Mouse (Mus musculus) liver, postnatal 0 days (tissue): ENCODE results near the gene Gstp3. TPM values are rescaled to one million over a fixed set of nuclear protein-coding genes. Genes with fewer than 3 reads are reported as not detected.

Experiments used
- ATAC-seq: fragments of 200-750 bp; cut with Nextera tagmentation; 2 replicates; pipeline ENCODE4 v1.8.0; 2017; ENCODE audit warnings: mild to moderate bottlenecking, moderate library complexity
- DNase-seq: peaks from one replicate; pipeline ENCODE4 v3.0.0-alpha.2; 2016
- H3K27ac ChIP-seq: fragments of 300-500 bp; sonication (generic); 2 replicates; pipeline ENCODE4 v1.5.1; 2014; ENCODE audit warnings: antibody characterized with exemption, moderate library complexity, mild to moderate bottlenecking, low read depth
- H3K27me3 ChIP-seq: fragments of 300-500 bp; sonication (generic); 2 replicates; pipeline ENCODE4 v1.6.1; 2014; ENCODE audit warnings: low read length, control low read depth, mixed read lengths; ENCODE audit not compliant: insufficient read depth
- H3K36me3 ChIP-seq: fragments of 300-500 bp; sonication (generic); replicated peaks from 2 replicates; pipeline ENCODE4 v1.6.1; 2014; ENCODE audit warnings: mild to moderate bottlenecking, control low read depth, low read length, moderate library complexity, mixed read lengths; ENCODE audit not compliant: insufficient read depth
- H3K4me1 ChIP-seq: fragments of 300-500 bp; sonication (generic); 2 replicates; pipeline ENCODE4 v1.6.1; 2014; ENCODE audit warnings: antibody characterized with exemption, mild to moderate bottlenecking, control low read depth; ENCODE audit not compliant: insufficient read depth
- H3K4me2 ChIP-seq: fragments of 300-500 bp; sonication (generic); 2 replicates; pipeline ENCODE4 v1.6.1; 2014; ENCODE audit warnings: low read depth, mild to moderate bottlenecking, low read length, moderate library complexity, mixed read lengths
- H3K4me3 ChIP-seq: fragments of 300-500 bp; sonication (generic); 2 replicates; pipeline ENCODE4 v1.5.1; 2014; ENCODE audit warnings: low read depth, low read length
- H3K9ac ChIP-seq: fragments of 300-500 bp; sonication (generic); replicated peaks from 2 replicates; pipeline ENCODE4 v1.6.1; 2014; ENCODE audit warnings: mild to moderate bottlenecking, moderate library complexity
- H3K9me3 ChIP-seq: fragments of 300-500 bp; sonication (generic); 2 replicates; pipeline ENCODE4 v1.6.1; 2016; ENCODE audit warnings: mild to moderate bottlenecking, control low read depth, low read length, mixed read lengths
- CTCF ChIP-seq: sonication (generic); IDR thresholded peaks from 2 replicates; pipeline ENCODE4 v1.5.1; 2016; ENCODE audit warnings: antibody characterized with exemption, low read depth
- EP300 ChIP-seq: IDR thresholded peaks from 2 replicates; pipeline ENCODE4 v1.6.1; 2016; ENCODE audit warnings: antibody characterized with exemption, low read depth, mild to moderate bottlenecking
- WGBS: fragments of 180-500 bp; shearing (Covaris S2); extraction: QIAGEN DNeasy Blood & Tissue Kit; methylation state at CpG from one replicate; pipeline ENCODE4 v1.1.7; 2014; ENCODE audit not compliant: insufficient replicate concordance; 5-methylcytosine and 5-hydroxymethylcytosine counted together
- polyA plus RNA-seq: library from polyadenylated mRNA; unstranded; fragments of >200 nt; fragmentation: Nextera tagmentation; extraction: Ambion mirVana; gene quantifications from 2 replicates; pipeline ENCODE4 v1.2.1, GENCODE M21; 2015

Gstp3 gene
- polyA plus RNA-seq, 1 experiment from 2014 or later, result 64.5 TPM

DNA sequence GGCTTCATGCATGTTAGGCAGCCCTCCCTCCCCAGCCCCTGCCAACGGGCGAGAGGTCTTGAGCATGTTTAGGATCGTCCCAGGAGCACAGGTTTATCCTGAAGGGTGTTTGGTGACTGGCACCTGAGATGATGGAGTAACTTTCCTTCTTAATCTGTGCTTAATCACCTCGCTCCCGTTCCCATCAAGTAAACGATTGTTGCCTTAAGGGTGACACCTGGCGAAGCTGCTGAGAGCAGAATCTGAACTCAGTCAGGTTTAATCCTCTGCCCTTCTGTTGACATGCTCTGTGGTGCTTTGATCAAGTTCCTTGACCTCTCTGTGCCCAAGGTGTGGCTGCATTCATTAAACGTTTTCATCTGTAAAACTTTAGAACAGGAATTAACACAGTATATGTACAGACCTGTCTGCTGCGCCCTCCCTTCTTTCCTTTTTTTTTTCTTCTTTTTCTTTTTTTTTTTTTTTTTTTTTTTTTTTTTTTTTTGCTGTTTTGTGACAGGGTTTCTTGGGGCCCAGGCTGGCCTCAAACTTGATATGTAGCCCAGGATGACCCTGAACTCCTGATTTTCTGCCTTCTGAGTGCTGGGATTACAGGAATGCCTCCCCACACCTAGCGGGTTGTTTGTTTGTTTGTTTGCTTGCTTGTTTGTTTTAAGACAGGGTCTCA, 41.3 kb downstream of the Gstp3 start:
- Histone ChIP-seq H3K27ac (no peak overlapping the region; the same call in 1 of the 2 replicates), H3K4me2 (no peak overlapping the region), H3K9me3 (no peaks in the 10 kb centered on the region), H3K27me3 (no peaks in the 10 kb centered on the region), H3K4me3 (no peak overlapping the region), H3K9ac (no peak overlapping the region), H3K36me3 (no peaks in the 10 kb centered on the region), H3K4me1 (peaks cover 12% of the 10 kb centered on the region)
- WGBS, result 73% methylated on average over 10 of the region's 10 CpGs
- DNase-seq, result no peak
- no peak for ATAC-seq
- TF ChIP-seq CTCF, result no peak

- DNase-seq (no peak), ATAC-seq (no peak)
- H3K36me3 ChIP-seq, result peaks cover 5% of the 10 kb centered on the region
- H3K9me3 ChIP-seq, result no peaks in the 10 kb centered on the region
- WGBS, result 45% methylated on average over 5 of the region's 5 CpGs
- no peak overlapping the region for H3K9ac ChIP-seq
- peaks cover 19% of the 10 kb centered on the region for H3K4me1 ChIP-seq
- 0 out of 2 replicates have a peak overlapping the region, but pooled peaks have one; percentile 13 for H3K27ac ChIP-seq
- no peak overlapping the region for H3K4me2 ChIP-seq
- TF ChIP-seq CTCF, result no peak
- TF ChIP-seq EP300, result peak; percentile 22; the same call in 1 of the 2 replicates
- no peaks in the 10 kb centered on the region for H3K27me3 ChIP-seq
- no peak overlapping the region for H3K4me3 ChIP-seq
Observed at GRCm38 (mm10) chr19:4015635-4016034, 43.7 kb downstream of the Gstp3 start.

- Histone ChIP-seq H3K4me1 (peaks cover 18% of the 10 kb centered on the region), H3K4me3 (no peak overlapping the region), H3K4me2 (no peak overlapping the region), H3K27me3 (no peaks in the 10 kb centered on the region), H3K27ac (no peak overlapping the region), H3K9ac (no peak overlapping the region; the same call in 1 of the 2 replicates), H3K36me3 (peaks cover 7% of the 10 kb centered on the region), H3K9me3 (no peaks in the 10 kb centered on the region)
- TF ChIP-seq CTCF (no peak), EP300 (no peak)
- DNase-seq (no peak), ATAC-seq (no peak)
Observed at GRCm38 (mm10) chr19:4014802-4015201, 44.6 kb downstream of the Gstp3 start.

- no peak overlapping the region for H3K27ac ChIP-seq
- no peaks in the 10 kb centered on the region for H3K27me3 ChIP-seq
- peaks cover 23% of the 10 kb centered on the region for H3K36me3 ChIP-seq
- H3K4me1 ChIP-seq, result peaks cover 6% of the 10 kb centered on the region
- H3K4me2 ChIP-seq, result peak overlapping the region; percentile 79
- DNase-seq, result no peak
- no peaks in the 10 kb centered on the region for H3K9me3 ChIP-seq
- no peak; the same call in 1 of the 2 replicates for ATAC-seq
- WGBS, result 15% methylated on average over 9 of the region's 9 CpGs
- peak overlapping the region; percentile 84 for H3K4me3 ChIP-seq
- TF ChIP-seq CTCF (no peak), EP300 (no peak)
- peak overlapping the region; percentile 45 for H3K9ac ChIP-seq
Observed at GRCm38 (mm10) chr19:4013066-4013465, 46.3 kb downstream of the Gstp3 start.

DNA sequence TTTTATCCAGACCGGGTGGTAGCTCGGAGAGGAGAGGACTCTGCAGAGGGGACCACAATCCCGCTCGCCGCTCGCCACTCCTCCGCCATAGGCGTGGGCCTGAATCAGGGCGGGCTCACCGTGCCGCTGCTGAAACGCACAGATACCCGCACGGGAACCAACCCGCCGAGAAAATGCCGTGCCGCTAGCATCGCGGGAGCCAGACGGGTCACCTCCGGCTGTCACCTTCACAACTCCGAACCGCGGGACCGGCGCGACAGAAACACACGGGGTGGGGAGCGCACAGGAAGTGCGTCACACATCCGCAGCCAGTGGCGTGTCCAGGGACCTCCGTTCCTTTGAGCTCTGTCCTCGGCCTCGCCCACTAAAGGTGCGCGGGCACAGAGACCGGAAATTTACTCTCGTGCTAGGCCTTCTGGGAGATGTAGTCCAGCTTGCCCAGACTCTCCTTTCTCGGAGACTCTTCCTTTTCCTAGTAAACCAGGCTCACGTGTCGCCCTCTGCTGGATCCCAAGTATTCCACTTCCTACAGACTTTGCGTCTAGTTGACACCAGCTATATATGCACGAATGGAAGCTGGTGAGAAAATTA, 46.8 kb downstream of the Gstp3 start, which contains the start of gene Ndufv1:
Gene Ndufv1 (minus strand): TSS at position 375 of the 591 bp plus-strand sequence.
- Histone ChIP-seq H3K4me3 (peak within 1 kb of the TSS; percentile 84), H3K4me1 (peaks cover 6% of the 10 kb centered on the region), H3K9ac (peak within 1 kb of the TSS; percentile 90), H3K27me3 (no peaks in the 10 kb centered on the region), H3K36me3 (peaks cover 29% of the 10 kb centered on the region), H3K9me3 (no peaks in the 10 kb centered on the region), H3K27ac (peak within 1 kb of the TSS; percentile 76), H3K4me2 (peak within 1 kb of the TSS; percentile 79)
- WGBS, result 0% methylated on average over 40 of the region's 45 CpGs
- peak; percentile 99 for ATAC-seq
- peak; percentile 96 for DNase-seq
- TF ChIP-seq CTCF (peak; percentile 92), EP300 (0 out of 2 replicates have a peak, but pooled peaks have one; percentile 59)

DNA sequence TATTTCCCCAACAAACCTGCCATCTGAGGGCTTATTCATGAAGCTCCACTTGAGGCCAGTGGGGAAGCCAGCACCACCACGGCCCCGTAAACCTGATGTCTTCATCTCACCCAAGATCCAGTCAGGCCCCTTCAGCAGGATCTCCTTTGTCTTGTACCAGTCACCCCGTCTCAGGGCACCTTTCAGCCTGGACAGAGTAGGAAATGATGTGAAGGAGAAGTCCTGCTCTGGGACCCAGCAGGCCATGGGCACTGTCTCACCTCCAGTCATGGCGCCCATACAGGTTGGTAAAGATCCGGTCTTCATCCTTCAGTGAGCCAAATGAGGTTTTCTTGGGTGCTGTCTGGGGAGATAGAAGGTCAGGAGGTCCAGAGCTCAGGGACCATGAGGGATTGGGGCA, 48.3 kb downstream of the Gstp3 start:
- TF ChIP-seq EP300 (no peak), CTCF (no peak)
- ATAC-seq (no peak), DNase-seq (no peak)
- Histone ChIP-seq H3K4me2 (peak overlapping the region; percentile 79; the same call in 1 of the 2 replicates), H3K9ac (no peak overlapping the region), H3K4me3 (no peak overlapping the region), H3K9me3 (no peaks in the 10 kb centered on the region), H3K36me3 (peaks cover 42% of the 10 kb centered on the region), H3K27me3 (no peaks in the 10 kb centered on the region), H3K4me1 (peaks cover 6% of the 10 kb centered on the region), H3K27ac (no peak overlapping the region)
- WGBS, result 89% methylated on average over 5 of the region's 5 CpGs

Other genes with a start within 250 kb of the Gstp3 start
- 24.8 and 48.6 TPM in 2 replicates for gene Chka, start 207.8 kb downstream of the Gstp3 start, polyA plus RNA-seq
- 28.1 and 29.7 TPM in 2 replicates for gene Tcirg1, start 152.4 kb downstream of the Gstp3 start, polyA plus RNA-seq
- gene Ndufs8, start 146.8 kb downstream of the Gstp3 start, polyA plus RNA-seq, result 165 and 167 TPM in 2 replicates
- 9.5 TPM in 2 replicates for gene Aldh3b1, start 129.8 kb downstream of the Gstp3 start, polyA plus RNA-seq
- gene Unc93b1, start 124.4 kb downstream of the Gstp3 start, polyA plus RNA-seq, result 42.6 and 48.1 TPM in 2 replicates
- 0.04 and 0.13 TPM in 2 replicates for gene Aldh3b3, start 100.9 kb downstream of the Gstp3 start, polyA plus RNA-seq
- 0.09 and 0.11 TPM in 2 replicates for gene Aldh3b2, start 87.2 kb downstream of the Gstp3 start, polyA plus RNA-seq
- 19.3 and 22.0 TPM in 2 replicates for gene Acy3, start 73.0 kb downstream of the Gstp3 start, polyA plus RNA-seq
- gene Tbx10, start 66.8 kb downstream of the Gstp3 start, polyA plus RNA-seq, result not detected in 2 replicates
- 22.0 and 23.0 TPM in 2 replicates for gene Nudt8, start 59.0 kb downstream of the Gstp3 start, polyA plus RNA-seq
- gene Gm49405, start 58.9 kb downstream of the Gstp3 start, polyA plus RNA-seq, result 0.26 and 0.49 TPM in 2 replicates
- 0.36 and 0.74 TPM in 2 replicates for gene Doc2g, start 56.3 kb downstream of the Gstp3 start, polyA plus RNA-seq
- gene Ndufv1, start 46.8 kb downstream of the Gstp3 start, polyA plus RNA-seq, result 171 and 172 TPM in 2 replicates
- 428 and 442 TPM in 2 replicates for gene Gstp1, start 21.6 kb downstream of the Gstp3 start, polyA plus RNA-seq
- 5.8 and 6.4 TPM in 2 replicates for gene Gstp2, start 13.5 kb downstream of the Gstp3 start, polyA plus RNA-seq
- 0.38 and 0.43 TPM in 2 replicates for gene Cabp2, start 22.0 kb upstream of the Gstp3 start, polyA plus RNA-seq
- 91.2 and 91.9 TPM in 2 replicates for gene Cdk2ap2, start 37.6 kb upstream of the Gstp3 start, polyA plus RNA-seq
- gene Pitpnm1, start 40.4 kb upstream of the Gstp3 start, polyA plus RNA-seq, result 6.6 and 7.4 TPM in 2 replicates
- 23.1 and 26.8 TPM in 2 replicates for gene Aip, start 66.3 kb upstream of the Gstp3 start, polyA plus RNA-seq
- gene Gpr152, start 80.2 kb upstream of the Gstp3 start, polyA plus RNA-seq, result not detected in 2 replicates
- gene Cabp4, start 84.5 kb upstream of the Gstp3 start, polyA plus RNA-seq, result 0.11 and 0.15 TPM in 2 replicates
- 63.0 and 64.4 TPM in 2 replicates for gene Coro1b, start 89.0 kb upstream of the Gstp3 start, polyA plus RNA-seq
- gene Ptprcap, start 94.0 kb upstream of the Gstp3 start, polyA plus RNA-seq, result 35.7 and 35.8 TPM in 2 replicates
- 22.1 and 23.0 TPM in 2 replicates for gene Rps6kb2, start 103.8 kb upstream of the Gstp3 start, polyA plus RNA-seq
- gene Carns1, start 115.9 kb upstream of the Gstp3 start, polyA plus RNA-seq, result 0.73 and 0.90 TPM in 2 replicates
- gene Tbc1d10c, start 131.7 kb upstream of the Gstp3 start, polyA plus RNA-seq, result 8.4 and 9.9 TPM in 2 replicates
- gene Ppp1ca, start 132.5 kb upstream of the Gstp3 start, polyA plus RNA-seq, result 269 and 284 TPM in 2 replicates
- 8.0 and 9.0 TPM in 2 replicates for gene Rad9a, start 142.1 kb upstream of the Gstp3 start, polyA plus RNA-seq
- gene Clcf1, start 154.7 kb upstream of the Gstp3 start, polyA plus RNA-seq, result 0.91 and 1.1 TPM in 2 replicates
- gene AC109138.7, start 154.8 kb upstream of the Gstp3 start, polyA plus RNA-seq, result not detected in 2 replicates
- 28.5 and 31.1 TPM in 2 replicates for gene Pold4, start 172.3 kb upstream of the Gstp3 start, polyA plus RNA-seq
- 3.3 and 3.4 TPM in 2 replicates for gene Ssh3, start 209.6 kb upstream of the Gstp3 start, polyA plus RNA-seq
- gene Ankrd13d, start 223.6 kb upstream of the Gstp3 start, polyA plus RNA-seq, result 0.54 and 0.92 TPM in 2 replicates
- 11.9 and 14.8 TPM in 2 replicates for gene Grk2, start 246.7 kb upstream of the Gstp3 start, polyA plus RNA-seq